Mouse (Mus musculus): ENCODE measurements around the gene Cpne5. TPM values are rescaled to one million over a fixed set of nuclear protein-coding genes. Genes with fewer than 3 reads are reported as not detected.

Gene Cpne5
- total RNA-seq (2023; ENCODE audit: inconsistent age): 1.5 to 2.7 TPM (median 2.0 TPM) in 4 replicates

GRCm38 (mm10) chr17:29237772-29238420 lies at the start of gene Cpne5:
Cpne5 (minus strand) TSS chr17:29238167.

GRCm38 (mm10) chr17:29268682-29269348 lies 30.8 kb upstream of the Cpne5 start, which contains the start of gene BC004004:
BC004004 (plus strand) TSS chr17:29268788.

GRCm38 (mm10) chr17:29263840-29264633 lies 26.1 kb upstream of the Cpne5 start, which contains the start of gene Ppil1:
Ppil1 (minus strand) TSS chr17:29264186.

GRCm38 (mm10) chr17:29113591-29114352 lies 124.2 kb downstream of the Cpne5 start, which contains the start of gene Rab44:
Rab44 (plus strand) TSS chr17:29114145.

Other genes with a start within 250 kb of the Cpne5 start
- gene Stk38, start 230.2 kb downstream of the Cpne5 start, total RNA-seq (2023; ENCODE audit: inconsistent age): 156 to 170 TPM (median 168 TPM) in 4 replicates
- 519 to 550 TPM (median 532 TPM) in 4 replicates for gene Srsf3, start 205.5 kb downstream of the Cpne5 start, total RNA-seq (2023; ENCODE audit: inconsistent age)
- 2.7 to 4.3 TPM (median 3.6 TPM) in 4 replicates for gene Cdkn1a, start 147.2 kb downstream of the Cpne5 start, total RNA-seq (2023; ENCODE audit: inconsistent age)
- gene Rab44, start 124.0 kb downstream of the Cpne5 start, total RNA-seq (2023; ENCODE audit: inconsistent age): 0.27 to 1.1 TPM (median 0.64 TPM) in 4 replicates
- gene Ppil1, start 26.0 kb upstream of the Cpne5 start, total RNA-seq (2023; ENCODE audit: inconsistent age): 18.6 to 23.6 TPM (median 22.7 TPM) in 4 replicates
- gene BC004004, start 30.6 kb upstream of the Cpne5 start, total RNA-seq (2023; ENCODE audit: inconsistent age): 116 to 128 TPM (median 118 TPM) in 4 replicates
- 0.35 to 1.00 TPM (median 0.50 TPM) in 4 replicates for gene Pi16, start 79.5 kb upstream of the Cpne5 start, total RNA-seq (2023; ENCODE audit: inconsistent age)
- 81.6 to 92.7 TPM (median 89.4 TPM) in 4 replicates for gene Mtch1, start 109.8 kb upstream of the Cpne5 start, total RNA-seq (2023; ENCODE audit: inconsistent age)
- gene Fgd2, start 122.7 kb upstream of the Cpne5 start, total RNA-seq (2023; ENCODE audit: inconsistent age): 434 to 502 TPM (median 469 TPM) in 4 replicates

Measured in B cell, adult (primary cell).